Mouse (Mus musculus) MEL (cell line): ENCODE results near the gene Tnrc6c. TPM values are rescaled to one million over a fixed set of nuclear protein-coding genes. Genes with fewer than 3 reads are reported as not detected.

Experiments used
- DNase-seq: peaks from one replicate; pipeline ENCODE4 v3.0.0; 2011; ENCODE audit warnings: low read depth, low spot score
- H3K27ac ChIP-seq: 2 replicates; pipeline ENCODE4 v1.5.1; 2012; ENCODE audit warnings: low read depth, mild to moderate bottlenecking, control low read depth, low read length, moderate library complexity; ENCODE audit not compliant: control insufficient read depth
- H3K27me3 ChIP-seq, 2 experiments: fragments of 150-350 bp in 1 of 2; sonication (generic) in 1 of 2; 2 replicates each; pipeline ENCODE4 v1.6.1; 2012; ENCODE audit warnings: low read length in 2 of 2, mild to moderate bottlenecking in 2 of 2, improper control_type of control experiment in 1 of 2, moderate library complexity in 1 of 2; ENCODE audit not compliant: insufficient read depth in 2 of 2, control insufficient read depth in 1 of 2
- H3K36me3 ChIP-seq, 2 experiments: 2 replicates each; pipeline ENCODE4 v1.6.1; 2012 to 2014; ENCODE audit warnings: low read length in 2 of 2, improper control_type of control experiment in 1 of 2, inconsistent platforms in 1 of 2, mild to moderate bottlenecking in 1 of 2; ENCODE audit not compliant: insufficient read depth in 2 of 2, control insufficient read depth in 1 of 2
- H3K4me1 ChIP-seq, 2 experiments: fragments of 150-350 bp in 1 of 2; sonication (generic) in 1 of 2; 2 replicates each; pipeline ENCODE4 v1.6.1; 2012; ENCODE audit warnings: low read length in 2 of 2, improper control_type of control experiment in 1 of 2, mild to moderate bottlenecking in 1 of 2; ENCODE audit not compliant: insufficient read depth in 2 of 2, control insufficient read depth in 1 of 2
- H3K4me3 ChIP-seq, 2 experiments: fragments of 150-350 bp in 1 of 2; sonication (generic) in 1 of 2; 2 replicates each; pipeline ENCODE4 v1.5.1; 2012; ENCODE audit warnings: low read depth in 2 of 2, low read length in 2 of 2, mild to moderate bottlenecking in 2 of 2, moderate library complexity in 2 of 2, control low read depth in 1 of 2, improper control_type of control experiment in 1 of 2; ENCODE audit not compliant: control insufficient read depth in 1 of 2, insufficient read depth in 1 of 2
- H3K79me2 ChIP-seq: 2 replicates; pipeline ENCODE4 v1.6.1; 2012; ENCODE audit warnings: mild to moderate bottlenecking, low read length, moderate library complexity; ENCODE audit not compliant: control insufficient read depth, poor library complexity, insufficient read depth
- H3K9ac ChIP-seq: 2 replicates; pipeline ENCODE4 v1.6.1; 2012; ENCODE audit warnings: low read depth, mild to moderate bottlenecking, control low read depth, low read length, moderate library complexity; ENCODE audit not compliant: control insufficient read depth, poor library complexity, severe bottlenecking
- H3K9me3 ChIP-seq: fragments of 150-350 bp; sonication (generic); replicated peaks from 2 replicates; pipeline ENCODE4 v1.6.1; 2012; ENCODE audit warnings: mild to moderate bottlenecking, low read length, improper control_type of control experiment, moderate library complexity; ENCODE audit not compliant: insufficient read depth
- CHD2 ChIP-seq: IDR thresholded peaks from 2 replicates; pipeline ENCODE4 v1.6.1; 2011; ENCODE audit warnings: low read length, improper control_type of control experiment
- CTCF ChIP-seq, 3 experiments: IDR thresholded peaks in 2 of 3; conservative IDR thresholded peaks in 1 of 3; 2 replicates each; pipeline ENCODE4 v1.5.1; 2011 to 2012; ENCODE audit warnings: low read length in 3 of 3, low read depth in 2 of 3, mild to moderate bottlenecking in 2 of 3, improper control_type of control experiment in 1 of 3, inconsistent platforms in 1 of 3, mixed read lengths in 1 of 3, moderate library complexity in 1 of 3; ENCODE audit not compliant: control insufficient read depth in 1 of 3, insufficient read depth in 1 of 3, poor library complexity in 1 of 3, severe bottlenecking in 1 of 3
- ELF1 ChIP-seq: IDR thresholded peaks from 2 replicates; pipeline ENCODE4 v1.6.1; 2014; ENCODE audit warnings: low read depth, mild to moderate bottlenecking, inconsistent platforms, low read length, improper control_type of control experiment, moderate library complexity
- GABPA ChIP-seq: IDR thresholded peaks from 2 replicates; pipeline ENCODE4 v1.6.1; 2012; ENCODE audit warnings: low read depth, mild to moderate bottlenecking, inconsistent platforms, low read length, improper control_type of control experiment, moderate library complexity
- JUND ChIP-seq: IDR thresholded peaks from 2 replicates; pipeline ENCODE4 v1.6.1; 2011; ENCODE audit warnings: low read depth, mild to moderate bottlenecking, improper control_type of control experiment, low read length
- MAZ ChIP-seq: IDR thresholded peaks from 2 replicates; pipeline ENCODE4 v1.6.1; 2012; ENCODE audit warnings: low read depth, mild to moderate bottlenecking, inconsistent platforms, low read length, improper control_type of control experiment
- MYC ChIP-seq: IDR thresholded peaks from 2 replicates; pipeline ENCODE4 v1.6.1; 2011; ENCODE audit warnings: low read depth, mild to moderate bottlenecking, low read length, improper control_type of control experiment, moderate library complexity
- NELFE ChIP-seq: IDR thresholded peaks from 2 replicates; pipeline ENCODE4 v1.6.1; 2011; ENCODE audit warnings: low read depth, low read length, improper control_type of control experiment
- POLR2A ChIP-seq, 2 experiments: IDR thresholded peaks; 2 replicates each; pipeline ENCODE4 v1.6.1; 2011 to 2012; ENCODE audit warnings: low read length in 2 of 2, mild to moderate bottlenecking in 2 of 2, control low read depth in 1 of 2, improper control_type of control experiment in 1 of 2, low read depth in 1 of 2, moderate library complexity in 1 of 2; ENCODE audit not compliant: control insufficient read depth in 1 of 2, insufficient read depth in 1 of 2, poor library complexity in 1 of 2
- POLR2AphosphoS2 ChIP-seq: IDR thresholded peaks from 2 replicates; pipeline ENCODE4 v1.6.1; 2011; ENCODE audit warnings: low read length, improper control_type of control experiment
- POLR2AphosphoS5 ChIP-seq: IDR thresholded peaks from 2 replicates; pipeline ENCODE4 v1.6.1; 2012; ENCODE audit warnings: low read depth, borderline replicate concordance, mild to moderate bottlenecking, inconsistent platforms, low read length, moderate library complexity, mixed read lengths
- RAD21 ChIP-seq: IDR thresholded peaks from 2 replicates; pipeline ENCODE4 v1.6.1; 2011; ENCODE audit warnings: mild to moderate bottlenecking, low read depth, low read length, improper control_type of control experiment
- SIN3A ChIP-seq: IDR thresholded peaks from 2 replicates; pipeline ENCODE4 v1.6.1; 2012; ENCODE audit warnings: low read length, improper control_type of control experiment, inconsistent platforms
- TAL1 ChIP-seq: IDR thresholded peaks from 2 replicates; pipeline ENCODE4 v1.6.1; 2012; ENCODE audit warnings: mild to moderate bottlenecking, inconsistent platforms, low read length, moderate library complexity, mixed read lengths
- TBP ChIP-seq: IDR thresholded peaks from 2 replicates; pipeline ENCODE4 v1.8.0; 2011; ENCODE audit warnings: low read depth, low read length, improper control_type of control experiment
- USF2 ChIP-seq, 2 experiments: IDR thresholded peaks; 2 replicates each; pipeline ENCODE4 v1.6.1; 2011 to 2012; ENCODE audit warnings: improper control_type of control experiment in 2 of 2, low read length in 2 of 2, borderline replicate concordance in 1 of 2, inconsistent platforms in 1 of 2, low read depth in 1 of 2, mild to moderate bottlenecking in 1 of 2; ENCODE audit not compliant: insufficient read depth in 1 of 2
- ZKSCAN1 ChIP-seq: IDR thresholded peaks from 2 replicates; pipeline ENCODE4 v1.6.1; 2012; ENCODE audit warnings: low read depth, mild to moderate bottlenecking, inconsistent platforms, low read length, improper control_type of control experiment, moderate library complexity
- polyA plus RNA-seq, 2 experiments: library from polyadenylated mRNA; stranded (reverse) in 1 of 2; unstranded in 1 of 2; fragments of >175 nt in 1 of 2; fragments of >200 nt in 1 of 2; gene quantifications; 2 replicates each; pipeline versions ENCODE4 v1.2.1 to v1.2.4; 2012; ENCODE audit warnings: low replicate concordance in 2 of 2, low read depth in 1 of 2; ENCODE audit not compliant: insufficient read length in 2 of 2, insufficient read depth in 1 of 2, missing spikeins in 1 of 2
- total RNA-seq: library from RNA; depleted of rRNA; stranded (reverse); fragments of 300-350 nt; gene quantifications from 2 replicates; pipeline ENCODE4 v1.2.3, GENCODE M21; 2012

The Tnrc6c gene
- total and polyA plus RNA-seq, 3 experiments, result 16.0 to 19.1 TPM; not detected in 1

- H3K27me3 ChIP-seq, result no peaks in the 10 kb centered on the region
- H3K79me2 ChIP-seq, result peaks cover 21% of the 10 kb centered on the region
- no peak overlapping the region for H3K4me3 ChIP-seq
- H3K36me3 ChIP-seq, result no peaks in the 10 kb centered on the region; a peak in 2 of 4 replicates
- no peak for DNase-seq
- peaks cover 3 to 8% of the 10 kb centered on the region in 2 experiments; a peak in 2 of 4 replicates for H3K4me1 ChIP-seq
- TF ChIP-seq GABPA (no peak), ELF1 (no peak), TBP (no peak), SIN3A (no peak), POLR2A (IDR thresholded peaks at IDR 0.05; ENCODE audit: control insufficient read depth in 1 of 2, insufficient read depth in 1 of 2, low read depth in 1 of 2, low read length in 2 of 2, poor library complexity in 1 of 2) (no peak), MAZ (no peak), NELFE (no peak), TAL1 (no peak), USF2 (IDR thresholded peaks at IDR 0.05; ENCODE audit: borderline replicate concordance in 1 of 2, insufficient read depth in 1 of 2, low read depth in 1 of 2, low read length in 2 of 2) (no peak)
- H3K27ac ChIP-seq, result no peak overlapping the region
- no peak overlapping the region for H3K9ac ChIP-seq
- no peaks in the 10 kb centered on the region for H3K9me3 ChIP-seq
These were observed 122.2 kb downstream of the Tnrc6c start for GRCm38 (mm10) chr11:117776085-117776792.

- Histone ChIP-seq H3K27me3 (no peaks in the 10 kb centered on the region), H3K4me3 (no peak overlapping the region), H3K36me3 (no peaks in the 10 kb centered on the region; a peak in 2 of 4 replicates), H3K79me2 (peaks cover 27% of the 10 kb centered on the region), H3K9ac (no peak overlapping the region), H3K9me3 (no peaks in the 10 kb centered on the region), H3K27ac (no peak overlapping the region), H3K4me1 (peaks cover 3 to 13% of the 10 kb centered on the region in 2 experiments; a peak in 2 of 4 replicates)
- no peak for DNase-seq
- no peak for TF ChIP-seq MAZ
- TF ChIP-seq JUND, result no peak
- no peak for TF ChIP-seq POLR2AphosphoS5
- TF ChIP-seq POLR2AphosphoS2, result no peak
These were observed 123.0 kb downstream of the Tnrc6c start for GRCm38 (mm10) chr11:117777111-117777510.

DNA sequence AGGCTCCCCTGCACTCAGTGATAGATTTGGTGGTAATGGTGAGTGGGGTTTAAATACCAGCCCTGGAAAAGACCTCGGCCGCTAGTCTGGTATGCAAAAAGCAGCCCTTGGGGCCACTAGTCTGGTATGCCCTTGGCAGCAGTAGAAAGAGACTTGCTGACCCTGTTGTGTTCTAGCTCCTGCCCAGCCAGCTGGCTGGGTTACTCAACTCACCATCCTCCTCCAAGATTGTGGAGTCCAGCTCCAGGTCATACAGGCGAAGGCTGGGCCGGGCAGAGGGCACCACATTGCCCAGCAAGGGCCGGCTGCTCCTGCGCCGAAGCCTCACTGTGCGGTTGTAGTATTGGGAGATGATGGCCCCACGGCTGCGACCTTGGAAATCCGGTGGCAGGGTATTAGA lies 123.9 kb downstream of the Tnrc6c start:
- H3K79me2 ChIP-seq, result peaks cover 32% of the 10 kb centered on the region
- H3K27ac ChIP-seq, result no peak overlapping the region
- peaks cover 3 to 13% of the 10 kb centered on the region in 2 experiments; a peak in 2 of 4 replicates for H3K4me1 ChIP-seq
- H3K36me3 ChIP-seq, result no peaks in the 10 kb centered on the region; a peak in 2 of 4 replicates
- no peaks in the 10 kb centered on the region for H3K27me3 ChIP-seq
- H3K9ac ChIP-seq, result no peak overlapping the region
- TF ChIP-seq ZKSCAN1 (no peak), CTCF (IDR thresholded peaks at IDR 0.05 in 2 of 3, conservative IDR thresholded peaks at IDR 0.05 in 1 of 3; ENCODE audit: control insufficient read depth in 1 of 3, insufficient read depth in 1 of 3, low read depth in 2 of 3, low read length in 3 of 3, poor library complexity in 1 of 3, severe bottlenecking in 1 of 3) (no peak), MYC (no peak), RAD21 (no peak), CHD2 (no peak), TAL1 (no peak), SIN3A (no peak)
- H3K4me3 ChIP-seq, result no peak overlapping the region
- no peak for DNase-seq
- no peaks in the 10 kb centered on the region for H3K9me3 ChIP-seq
